Mouse (Mus musculus) ES-E14 (cell line): Measurements from ENCODE around the gene Cntn4.

Experiments used
- CHD2 ChIP-seq: IDR thresholded peaks from 2 replicates; pipeline ENCODE4 v1.6.1; 2014; ENCODE audit warnings: mild to moderate bottlenecking, low read depth, low read length, inconsistent platforms
- MAFK ChIP-seq: IDR thresholded peaks from 2 replicates; pipeline ENCODE4 v1.6.1; 2014; ENCODE audit warnings: mild to moderate bottlenecking, low read depth, low read length, inconsistent platforms; ENCODE audit not compliant: insufficient read depth

DNA sequence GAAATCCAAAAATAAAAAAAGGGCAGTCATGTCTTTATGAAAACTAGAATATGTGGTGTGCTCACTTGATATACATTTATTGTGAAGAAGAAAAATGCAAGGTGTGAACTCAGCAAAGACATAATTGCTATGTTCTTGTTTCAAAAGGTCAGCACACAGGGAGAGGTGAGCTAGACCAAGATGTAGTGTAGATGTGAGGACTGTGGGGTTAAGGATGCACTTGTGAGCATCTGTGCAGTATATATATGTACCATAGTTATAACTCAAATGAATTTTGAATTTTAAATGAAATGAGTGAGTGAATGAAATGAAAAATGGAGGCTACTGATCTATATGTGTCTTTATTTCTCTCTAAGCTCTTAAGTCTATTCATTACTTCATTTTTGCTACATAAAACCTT is 401.2 kb downstream of the Cntn4 start:
- no peak for TF ChIP-seq CHD2
- TF ChIP-seq MAFK: no peak
